Mouse (Mus musculus) intestine, embryonic 14.5 days (tissue): ENCODE data around the gene 1700088E04Rik. TPM values are rescaled to one million over a fixed set of nuclear protein-coding genes. Genes with fewer than 3 reads are reported as not detected.

Source experiments
- ATAC-seq: fragments of 200-750 bp; cut with Nextera tagmentation; replicated peaks from 2 replicates; pipeline ENCODE4 v1.8.0; 2017; ENCODE audit warnings: low read depth, moderate number of reproducible peaks, moderate TSS enrichment, moderate library complexity; ENCODE audit not compliant: low FRiP score, low TSS enrichment
- DNase-seq: peaks from one replicate; pipeline ENCODE4 v3.0.0-alpha.2; 2018; ENCODE audit warnings: low spot score
- H3K27ac ChIP-seq: fragments of 300-500 bp; sonication (generic); 2 replicates; pipeline ENCODE4 v1.5.1; 2014; ENCODE audit warnings: low read depth, mild to moderate bottlenecking, control low read depth
- H3K27me3 ChIP-seq: fragments of 300-500 bp; sonication (generic); replicated peaks from 2 replicates; pipeline ENCODE4 v1.6.1; 2014; ENCODE audit warnings: low read length, control low read depth; ENCODE audit not compliant: control insufficient read depth, insufficient read depth
- H3K36me3 ChIP-seq: fragments of 300-500 bp; sonication (generic); 2 replicates; pipeline ENCODE4 v1.6.1; 2014; ENCODE audit warnings: low read length, control low read depth; ENCODE audit not compliant: control insufficient read depth, insufficient read depth
- H3K4me1 ChIP-seq: fragments of 300-500 bp; sonication (generic); replicated peaks from 2 replicates; pipeline ENCODE4 v1.6.1; 2014; ENCODE audit warnings: low read length, control low read depth, mixed read lengths; ENCODE audit not compliant: control insufficient read depth, insufficient read depth
- H3K4me2 ChIP-seq: fragments of 300-500 bp; sonication (generic); 2 replicates; pipeline ENCODE4 v1.6.1; 2014; ENCODE audit warnings: low read length
- H3K4me3 ChIP-seq: fragments of 300-500 bp; sonication (generic); 2 replicates; pipeline ENCODE4 v1.5.1; 2014; ENCODE audit warnings: low read depth, low read length, control low read depth, mixed read lengths
- H3K9ac ChIP-seq: fragments of 300-500 bp; sonication (generic); 2 replicates; pipeline ENCODE4 v1.6.1; 2014; ENCODE audit warnings: mild to moderate bottlenecking, low read length
- H3K9me3 ChIP-seq: fragments of 300-500 bp; sonication (generic); 2 replicates; pipeline ENCODE4 v1.6.1; 2016; ENCODE audit warnings: low read length, control low read depth; ENCODE audit not compliant: control insufficient read depth
- WGBS: fragments of 180-500 bp; shearing (Covaris S2); extraction: QIAGEN DNeasy Blood & Tissue Kit; methylation state at CpG from one replicate; pipeline ENCODE4 v1.1.7; 2014; 5-methylcytosine and 5-hydroxymethylcytosine counted together
- polyA plus RNA-seq: library from polyadenylated mRNA; unstranded; fragments of >200 nt; fragmentation: Nextera tagmentation; extraction: Ambion mirVana; gene quantifications from 2 replicates; pipeline ENCODE4 v1.2.1, GENCODE M21; 2014

Gene 1700088E04Rik
- polyA plus RNA-seq, 1 experiment from 2014 or later = 7.4 TPM

DNA sequence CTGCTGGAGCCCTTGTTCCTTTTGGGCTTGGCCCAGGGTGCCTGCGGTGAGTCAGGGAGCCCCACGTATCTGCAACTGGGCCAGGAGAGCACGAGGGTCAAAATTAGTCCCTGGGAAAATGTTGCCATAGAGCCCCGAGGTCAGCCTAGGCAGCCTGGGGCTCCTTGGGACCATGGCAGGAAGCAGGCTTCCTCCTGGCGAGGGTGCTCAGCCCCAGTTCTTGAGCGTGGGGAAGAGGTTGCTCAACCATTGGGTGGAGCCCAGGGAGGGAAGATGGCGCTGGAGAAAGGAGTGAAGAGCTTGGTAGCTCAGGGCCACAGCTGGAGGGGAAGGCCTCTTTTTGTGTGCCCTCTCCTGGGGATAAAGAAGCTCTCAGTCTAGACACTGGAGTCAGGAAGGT lies 21.2 kb upstream of the 1700088E04Rik start:
- H3K9me3 ChIP-seq = no peaks in the 10 kb centered on the region
- 71% methylated on average over 7 of the region's 7 CpGs for WGBS

DNA sequence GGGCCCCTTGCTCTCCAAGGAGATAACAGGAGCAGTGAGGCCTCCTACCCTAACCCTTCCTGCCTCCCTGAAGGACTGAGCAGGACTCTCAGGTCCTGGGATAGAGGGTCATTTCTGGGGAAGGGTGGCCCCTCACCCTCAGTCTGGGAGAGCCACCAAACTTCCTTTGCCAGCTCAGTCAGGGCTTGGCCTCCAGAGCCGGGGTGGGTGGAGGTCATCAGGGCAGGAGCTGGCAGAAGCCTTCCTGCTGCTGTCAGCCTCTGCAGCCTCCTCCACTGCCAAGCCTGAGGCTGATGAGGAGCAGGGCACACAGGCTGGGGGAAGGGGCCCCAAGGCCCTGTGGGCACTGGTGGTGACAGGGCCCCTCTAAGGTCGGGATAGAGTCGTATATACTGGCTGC lies 14.5 kb upstream of the 1700088E04Rik start:
- H3K27ac ChIP-seq = no peak overlapping the region
- H3K9me3 ChIP-seq = no peaks in the 10 kb centered on the region
- DNase-seq (no peak), ATAC-seq (no peak; the same call in 1 of the 2 replicates)
- peaks cover 15% of the 10 kb centered on the region; the same call in 1 of the 2 replicates for H3K27me3 ChIP-seq
- no peak overlapping the region for H3K9ac ChIP-seq
- peaks cover 26% of the 10 kb centered on the region for H3K36me3 ChIP-seq
- H3K4me2 ChIP-seq = no peak overlapping the region
- WGBS = 33% methylated on average over 3 of the region's 3 CpGs
- H3K4me1 ChIP-seq = no peaks in the 10 kb centered on the region
- H3K4me3 ChIP-seq = no peak overlapping the region

More for the DNA sequence above, 21.2 kb upstream of the 1700088E04Rik start:
- Histone ChIP-seq H3K4me1 (no peaks in the 10 kb centered on the region), H3K27me3 (peaks cover 63% of the 10 kb centered on the region), H3K4me2 (no peak overlapping the region), H3K9ac (peak overlapping the region; percentile 17; the same call in 1 of the 2 replicates), H3K27ac (no peak overlapping the region), H3K36me3 (no peaks in the 10 kb centered on the region), H3K4me3 (peak overlapping the region; percentile 26; the same call in 1 of the 2 replicates)
- no peak for ATAC-seq
- no peak for DNase-seq

GRCm38 (mm10) chr15:79152709-79153108 lies 11.7 kb upstream of the 1700088E04Rik start:
- DNase-seq = no peak
- 62% methylated on average over 6 of the region's 6 CpGs for WGBS
- Histone ChIP-seq H3K4me1 (no peaks in the 10 kb centered on the region), H3K9ac (no peak overlapping the region), H3K4me3 (no peak overlapping the region), H3K27ac (no peak overlapping the region), H3K36me3 (peaks cover 42% of the 10 kb centered on the region), H3K9me3 (no peaks in the 10 kb centered on the region), H3K4me2 (no peak overlapping the region), H3K27me3 (no peaks in the 10 kb centered on the region)
- no peak for ATAC-seq

- Histone ChIP-seq H3K4me3 (no peak overlapping the region), H3K9me3 (no peaks in the 10 kb centered on the region), H3K4me2 (no peak overlapping the region), H3K4me1 (no peaks in the 10 kb centered on the region), H3K27ac (no peak overlapping the region), H3K9ac (no peak overlapping the region), H3K27me3 (no peaks in the 10 kb centered on the region), H3K36me3 (peaks cover 50% of the 10 kb centered on the region)
- 72% methylated on average over 8 of the region's 8 CpGs for WGBS
- DNase-seq (no peak), ATAC-seq (no peak)
These were observed 10.8 kb upstream of the 1700088E04Rik start for GRCm38 (mm10) chr15:79151881-79152280.

GRCm38 (mm10) chr15:79148533-79148932 lies 7.5 kb upstream of the 1700088E04Rik start:
- Histone ChIP-seq H3K36me3 (peaks cover 81% of the 10 kb centered on the region), H3K9ac (no peak overlapping the region), H3K9me3 (no peaks in the 10 kb centered on the region), H3K4me2 (no peak overlapping the region), H3K27me3 (no peaks in the 10 kb centered on the region), H3K4me1 (no peaks in the 10 kb centered on the region), H3K27ac (no peak overlapping the region), H3K4me3 (no peak overlapping the region)
- 51% methylated on average over 7 of the region's 7 CpGs for WGBS
- DNase-seq = peak; percentile 95
- ATAC-seq = peak; percentile 57

DNA sequence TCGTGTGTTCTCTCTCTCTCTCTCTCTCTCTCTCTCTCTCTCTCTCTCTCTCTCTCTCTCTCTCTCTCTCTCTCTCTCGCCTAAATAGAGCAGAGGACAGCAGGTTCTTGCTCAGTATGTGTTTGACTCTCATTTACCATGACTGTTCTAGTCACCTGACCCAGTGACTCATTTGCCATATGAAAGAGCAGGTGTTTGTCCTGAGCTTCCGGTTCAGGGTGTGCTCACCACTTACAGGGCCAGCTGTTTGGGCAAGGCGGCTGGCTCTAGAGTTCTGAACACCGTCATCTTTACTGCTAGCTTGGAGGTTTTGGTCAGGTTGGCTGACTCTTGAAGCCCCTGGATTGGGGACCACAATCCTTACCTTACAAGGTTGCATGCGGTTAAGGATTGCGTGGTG lies 4.5 kb upstream of the 1700088E04Rik start:
- Histone ChIP-seq H3K4me2 (no peak overlapping the region), H3K4me1 (peaks cover 7% of the 10 kb centered on the region; the same call in 1 of the 2 replicates), H3K27ac (no peak overlapping the region), H3K9ac (no peak overlapping the region), H3K36me3 (peaks cover 55% of the 10 kb centered on the region), H3K4me3 (no peak overlapping the region), H3K9me3 (no peaks in the 10 kb centered on the region), H3K27me3 (no peaks in the 10 kb centered on the region)
- ATAC-seq = no peak
- WGBS = 93% methylated on average over 7 of the region's 7 CpGs
- DNase-seq = no peak

GRCm38 (mm10) chr15:79144021-79144420 lies 3.0 kb upstream of the 1700088E04Rik start:
- DNase-seq (no peak), ATAC-seq (no peak)
- no peak overlapping the region for H3K4me3 ChIP-seq
- H3K27ac ChIP-seq = no peak overlapping the region
- no peaks in the 10 kb centered on the region for H3K9me3 ChIP-seq
- H3K36me3 ChIP-seq = peaks cover 44% of the 10 kb centered on the region
- no peak overlapping the region for H3K4me2 ChIP-seq
- no peak overlapping the region for H3K9ac ChIP-seq
- no peaks in the 10 kb centered on the region for H3K27me3 ChIP-seq
- peaks cover 7% of the 10 kb centered on the region; the same call in 1 of the 2 replicates for H3K4me1 ChIP-seq
- 59% methylated on average over 8 of the region's 8 CpGs for WGBS

DNA sequence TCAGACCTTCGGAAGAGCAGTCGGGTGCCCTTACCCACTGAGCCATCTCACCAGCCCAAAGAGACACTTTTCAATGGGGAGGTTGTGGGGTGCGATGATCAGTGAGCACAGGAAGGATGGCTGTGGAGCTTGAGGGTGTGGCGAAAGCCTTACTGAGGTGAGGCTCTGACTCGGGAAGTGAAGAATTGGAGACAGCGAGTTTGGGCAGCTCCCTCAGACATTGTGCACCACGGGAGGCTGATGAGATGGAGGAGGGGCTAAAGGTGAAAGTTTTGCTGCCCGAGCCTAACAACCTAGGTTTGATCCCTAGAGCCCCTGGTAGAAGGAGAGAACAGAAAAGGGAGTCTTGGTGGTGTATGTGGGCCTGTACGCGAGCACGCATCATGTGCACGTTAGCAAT lies 2.3 kb upstream of the 1700088E04Rik start:
- DNase-seq = no peak
- peaks cover 40% of the 10 kb centered on the region for H3K36me3 ChIP-seq
- H3K27me3 ChIP-seq = no peaks in the 10 kb centered on the region
- no peak overlapping the region for H3K4me2 ChIP-seq
- 83% methylated on average over 12 of the region's 12 CpGs for WGBS
- H3K4me1 ChIP-seq = peaks cover 7% of the 10 kb centered on the region; the same call in 1 of the 2 replicates
- no peak overlapping the region for H3K27ac ChIP-seq
- no peak for ATAC-seq
- no peak overlapping the region for H3K9ac ChIP-seq
- no peaks in the 10 kb centered on the region for H3K9me3 ChIP-seq
- H3K4me3 ChIP-seq = no peak overlapping the region

- no peak for DNase-seq
- no peaks in the 10 kb centered on the region for H3K27me3 ChIP-seq
- peak overlapping the region; percentile 98 for H3K4me3 ChIP-seq
- peak; percentile 10; the same call in 1 of the 2 replicates for ATAC-seq
- peaks cover 7% of the 10 kb centered on the region; the same call in 1 of the 2 replicates for H3K4me1 ChIP-seq
- WGBS = 1% methylated on average over 7 of the region's 7 CpGs
- no peaks in the 10 kb centered on the region for H3K9me3 ChIP-seq
- H3K27ac ChIP-seq = 0 out of 2 replicates have a peak overlapping the region, but pooled peaks have one; percentile 27
- H3K4me2 ChIP-seq = peak overlapping the region; percentile 69
- peak overlapping the region; percentile 74 for H3K9ac ChIP-seq
- peaks cover 27% of the 10 kb centered on the region for H3K36me3 ChIP-seq
These were observed 489 bp upstream of the 1700088E04Rik start for GRCm38 (mm10) chr15:79141566-79141917.
